Mouse (Mus musculus) kidney, adult 8-10 months (tissue): ENCODE measurements around the gene Bckdha.

Experiments
- DNase-seq, 2 experiments: peaks; one replicate each; pipeline ENCODE4 v3.0.0; 2022

Gene Bckdha

DNA sequence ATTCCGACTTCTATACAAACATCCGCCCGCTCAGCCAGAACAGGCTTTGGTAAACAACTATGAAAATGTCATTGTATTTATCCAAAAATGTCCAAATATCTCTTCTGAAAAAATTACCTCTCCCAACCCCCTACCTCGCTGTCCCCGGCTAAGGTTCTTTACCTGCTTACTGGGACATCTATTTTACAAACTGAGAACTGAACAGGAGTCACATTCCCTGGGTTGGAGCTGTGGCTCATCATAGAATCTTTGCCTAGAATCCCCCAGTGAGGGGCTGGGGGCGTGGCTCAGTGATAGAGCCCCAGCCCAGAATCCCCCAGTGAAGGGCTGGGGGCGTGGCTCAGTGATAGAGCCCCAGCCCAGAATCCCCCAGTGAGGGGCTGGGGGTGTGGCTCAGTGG lies 47.3 kb downstream of the Bckdha start:
- DNase-seq, result no peak

DNA sequence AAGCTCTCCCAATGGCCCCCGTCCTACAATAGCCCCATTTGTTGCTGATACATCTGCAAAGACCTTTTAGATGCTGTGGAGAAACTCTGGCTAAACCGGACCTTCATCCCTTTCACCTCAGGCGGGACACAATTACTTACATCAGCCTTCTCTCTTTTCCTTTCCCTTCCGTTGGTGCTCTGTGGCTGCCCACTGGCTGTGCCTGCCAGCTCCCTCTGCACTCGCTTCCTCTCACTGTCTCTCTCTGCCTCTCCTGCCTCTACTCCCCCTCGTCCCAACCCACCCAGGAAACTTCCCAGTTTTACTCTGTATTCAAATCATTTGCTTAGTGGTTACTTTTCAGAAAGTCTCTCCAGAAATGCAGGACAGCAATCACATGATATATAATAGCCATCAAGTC lies 48.7 kb downstream of the Bckdha start:
- DNase-seq, result no peak

DNA sequence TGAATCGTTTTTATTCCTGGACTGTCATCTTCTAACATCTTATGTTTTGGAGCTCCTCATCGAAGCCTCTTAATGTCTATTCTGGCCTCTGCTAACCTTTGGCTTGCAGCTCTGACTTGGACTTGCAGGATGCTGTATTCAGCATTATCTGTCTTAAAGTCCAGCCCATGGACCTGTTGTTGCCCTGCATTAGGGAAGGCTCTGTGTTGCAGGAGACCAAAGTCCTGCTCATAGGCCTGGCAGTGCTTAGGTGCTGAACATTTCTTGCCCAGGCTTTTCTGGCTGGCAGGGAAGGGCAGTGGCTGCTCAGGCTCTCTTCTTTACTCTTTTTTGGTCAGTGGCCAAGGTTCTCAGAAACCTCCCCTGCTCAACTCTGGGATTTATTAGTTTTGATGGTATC lies 51.6 kb downstream of the Bckdha start:
- peak; percentile 79 to 90 for DNase-seq

DNA sequence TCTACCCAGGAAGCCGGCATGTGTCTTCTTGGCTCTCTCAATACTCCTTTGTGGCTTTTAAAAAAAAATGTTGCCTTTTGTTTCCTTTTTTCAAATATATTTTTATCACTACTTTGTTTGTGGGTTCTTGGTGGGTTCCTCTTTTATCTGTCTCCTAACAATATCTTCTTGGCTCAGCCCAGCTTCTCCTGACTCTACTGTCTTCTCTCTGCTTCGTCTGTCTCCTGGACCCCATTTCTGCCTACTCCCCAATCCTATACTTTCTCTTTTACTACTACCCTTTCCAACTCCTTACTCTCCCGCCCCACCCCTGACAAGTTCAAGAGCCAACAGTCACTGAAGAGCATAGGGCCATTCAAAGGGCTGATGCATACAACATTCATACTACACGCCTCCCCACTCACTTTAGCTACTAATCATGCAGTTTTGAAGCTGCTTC lies 52.1 kb downstream of the Bckdha start:
- no peak for DNase-seq

DNA sequence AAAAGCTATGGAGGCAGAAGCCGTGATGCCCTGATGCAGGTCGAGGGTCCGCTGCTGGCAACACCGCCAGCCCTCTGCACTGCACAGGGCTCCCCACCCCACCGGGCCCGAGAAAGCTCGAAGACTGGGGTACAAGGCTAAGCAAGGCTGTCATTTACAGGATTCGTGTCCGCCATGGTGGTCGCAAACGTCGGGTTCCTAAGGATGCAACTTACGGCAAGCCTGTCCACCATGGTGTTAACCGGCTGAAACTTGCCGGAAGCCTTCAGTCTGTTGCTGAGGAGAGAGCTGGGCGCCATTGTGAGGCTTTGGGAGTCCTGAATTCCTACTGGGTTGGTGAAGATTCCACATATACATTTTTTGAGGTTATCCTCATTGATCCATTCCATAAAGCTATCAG lies 57.4 kb downstream of the Bckdha start:
- DNase-seq, result no peak

DNA sequence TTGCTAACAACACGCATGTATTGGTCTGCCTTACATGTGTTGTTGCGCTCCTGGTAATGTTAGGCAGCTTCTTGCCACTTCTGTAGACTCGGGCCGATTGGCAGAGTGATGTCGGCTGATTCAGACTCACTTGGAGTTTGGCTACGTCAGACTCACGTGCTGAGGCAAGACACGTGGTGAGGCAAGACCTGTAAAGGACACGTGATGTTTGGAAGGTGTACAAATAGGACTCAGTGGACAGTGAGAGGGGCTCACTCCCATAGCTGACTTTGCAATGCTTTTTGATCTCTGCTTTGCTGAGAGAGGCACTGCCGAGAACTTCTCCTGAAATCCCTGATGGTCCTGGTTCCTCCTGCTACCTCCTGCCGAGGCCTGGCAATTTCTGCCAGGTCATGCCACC lies 58.1 kb downstream of the Bckdha start:
- DNase-seq, result no peak

DNA sequence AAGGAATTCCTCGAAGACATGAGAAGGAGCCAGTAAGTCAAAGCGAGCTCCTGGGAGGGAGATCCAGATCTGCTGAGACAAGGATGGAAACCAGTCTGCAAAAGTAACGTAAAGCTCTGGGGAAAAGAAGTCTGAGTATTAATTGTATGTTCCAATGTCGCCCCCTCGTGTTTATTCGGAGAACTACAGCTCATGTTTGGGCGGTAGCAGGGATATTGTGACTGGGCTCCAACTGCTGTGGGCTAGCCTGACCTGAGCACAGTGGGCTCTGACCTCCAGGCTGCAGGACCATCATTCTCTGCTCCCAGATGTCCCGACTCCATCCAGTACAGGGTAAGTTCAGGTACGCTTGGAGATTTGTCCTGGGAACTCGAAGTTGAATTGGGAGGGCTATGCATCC lies 59.1 kb downstream of the Bckdha start:
- DNase-seq, result peak; percentile 67 to 86

DNA sequence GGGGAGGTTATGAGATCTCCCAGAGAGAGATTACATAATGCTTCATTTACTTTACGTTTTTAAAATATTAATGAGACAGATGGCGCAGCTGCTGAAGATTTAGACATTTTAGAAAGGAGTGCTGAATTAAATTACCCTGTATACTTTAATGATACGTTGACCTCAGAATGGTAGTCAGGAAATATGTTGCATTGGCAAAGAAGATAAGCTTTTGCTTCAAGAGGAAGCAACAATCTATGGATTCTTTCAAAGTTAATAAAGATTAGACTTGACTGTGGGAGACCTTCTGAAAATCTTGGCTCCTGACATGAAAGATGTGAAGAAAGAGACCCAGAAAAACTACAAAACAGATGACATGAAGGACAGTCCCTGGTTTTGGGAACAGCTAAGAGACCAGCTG lies 64.9 kb downstream of the Bckdha start:
- no peak for DNase-seq

DNA sequence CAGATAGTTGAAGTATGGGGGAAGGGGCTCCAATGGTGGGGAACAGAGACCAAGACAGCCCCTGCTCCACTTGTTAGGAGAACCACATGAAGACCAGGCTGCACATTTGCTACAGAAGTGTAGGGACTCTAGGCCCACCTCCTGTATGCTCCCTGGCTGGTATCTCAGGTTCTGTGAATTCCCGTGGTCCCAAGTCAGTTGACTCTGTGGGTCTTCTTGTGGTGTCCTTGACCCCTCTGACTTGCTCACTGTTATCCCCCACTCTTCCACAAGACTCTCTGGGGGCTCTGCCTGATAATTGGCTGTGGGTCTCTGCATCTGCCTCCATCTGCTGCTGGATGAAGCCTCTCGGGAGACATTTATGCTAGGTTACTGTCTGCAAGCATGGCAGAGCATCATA lies 67.6 kb downstream of the Bckdha start:
- DNase-seq, result no peak

DNA sequence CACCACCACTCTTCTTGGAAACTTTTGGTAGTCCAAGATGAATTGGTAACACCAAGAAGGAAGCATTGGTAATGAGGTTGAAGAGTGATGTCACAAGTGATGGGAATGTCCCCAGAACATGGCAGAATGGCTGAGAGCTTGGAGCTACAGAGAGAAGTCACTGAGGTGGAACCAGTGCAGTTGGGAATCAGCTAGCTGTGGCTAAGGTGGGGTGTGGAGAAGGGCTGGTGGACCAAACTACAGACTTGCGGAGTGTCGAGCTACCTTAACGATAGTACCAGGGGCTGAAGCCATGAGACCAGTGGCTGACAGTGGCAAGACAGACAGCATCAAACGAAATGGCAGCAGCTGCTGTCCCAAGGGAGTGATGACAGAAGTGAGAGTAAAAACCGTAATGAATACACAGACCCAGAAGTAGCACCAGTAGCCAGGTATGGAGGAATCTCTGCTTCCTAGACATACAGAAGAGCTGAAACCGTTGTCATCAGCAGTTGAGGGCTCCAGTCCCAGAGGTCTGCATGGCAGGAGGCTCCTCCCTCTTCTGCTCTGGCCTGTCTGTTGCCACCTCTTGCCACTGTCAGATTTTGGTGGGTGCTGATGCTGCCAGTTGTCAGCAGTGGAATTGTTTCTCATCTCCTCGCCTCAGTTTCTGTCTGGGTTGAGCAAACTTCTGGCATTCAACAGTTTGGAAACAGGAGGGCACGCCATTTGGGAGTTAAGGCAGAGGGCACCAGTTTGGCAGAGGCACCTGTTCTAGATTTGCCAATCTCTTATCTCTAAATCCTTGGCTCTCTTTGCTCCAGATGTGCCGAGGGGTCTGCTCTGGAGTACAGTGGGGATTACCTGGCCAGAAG lies 73.2 kb downstream of the Bckdha start:
- no peak for DNase-seq

DNA sequence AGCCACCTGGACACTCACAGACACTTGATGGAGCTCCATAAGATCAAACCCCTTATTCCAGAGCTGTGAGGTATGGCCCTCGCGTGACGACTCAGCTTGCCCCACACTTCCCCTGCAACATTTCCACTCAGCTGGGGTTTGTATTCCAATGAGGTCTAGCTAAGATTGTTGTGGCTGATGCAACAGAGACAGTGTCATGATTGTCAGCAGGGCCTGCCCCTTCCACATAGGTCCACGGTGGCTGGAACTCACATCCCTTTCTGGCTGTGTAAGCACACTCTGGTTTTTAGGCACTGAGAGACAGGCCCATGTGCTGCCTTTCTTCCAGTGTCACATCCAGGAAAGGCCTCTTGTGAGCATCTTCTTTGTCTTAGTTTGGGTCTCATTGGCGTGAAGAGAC lies 74.1 kb downstream of the Bckdha start:
- no peak for DNase-seq

DNA sequence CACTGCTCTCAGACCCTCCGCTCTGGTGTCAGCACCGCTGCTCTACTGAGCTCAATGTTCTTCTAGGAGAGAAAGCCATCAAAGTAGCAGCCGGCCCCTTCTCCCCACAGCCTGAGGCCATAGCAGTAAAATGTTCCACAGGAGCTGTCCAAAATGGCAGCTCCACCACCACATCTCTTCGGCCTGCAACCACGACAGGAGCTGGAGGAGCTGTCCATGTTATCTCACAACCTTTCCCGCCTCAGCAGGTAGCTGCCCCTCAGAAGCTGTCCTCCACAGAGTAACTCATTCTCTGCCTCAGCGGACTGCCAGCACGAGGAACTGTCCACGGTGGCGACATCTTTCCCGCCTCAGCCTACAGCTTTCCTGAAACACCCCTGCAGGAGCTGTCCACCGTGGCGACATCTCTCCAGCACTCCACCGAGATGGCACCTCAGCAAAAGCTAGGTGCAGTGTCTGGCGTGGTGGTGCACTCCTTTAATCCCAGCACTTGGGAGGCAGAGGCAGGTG lies 76.4 kb downstream of the Bckdha start:
- DNase-seq, result no peak
